Mouse (Mus musculus): ENCODE data around the gene Mpo. TPM values are rescaled to one million over a fixed set of nuclear protein-coding genes. Genes with fewer than 3 reads are reported as not detected.

Mpo gene
- polyA plus RNA-seq, 2 experiments = 142 to 360 TPM

GRCm38 (mm10) chr11:87753891-87754501 lies 39.4 kb upstream of the Mpo start:
- Histone ChIP-seq H3K4me1 (replicated peaks; ENCODE audit: control insufficient read depth in 2 of 2, insufficient read depth in 2 of 2, low read length in 1 of 2) (peaks cover 56 to 63% of the 10 kb centered on the region in 2 experiments), H3K27ac (peak overlapping the region; percentile 100), H3K4me2 (ENCODE audit: low read depth) (peak overlapping the region; percentile 93), H3K9me3 (ENCODE audit: control insufficient read depth, low read length) (no peaks in the 10 kb centered on the region), H3K9ac (replicated peaks) (peak overlapping the region; percentile 98), H3K27me3 (ENCODE audit: control insufficient read depth, insufficient read depth, low read length) (no peaks in the 10 kb centered on the region), H3K36me3 (replicated peaks; ENCODE audit: control insufficient read depth, insufficient read depth, low read depth) (peaks cover 22% of the 10 kb centered on the region), H3K4me3 (ENCODE audit: insufficient read depth in 1 of 2, low read depth in 2 of 2, low read length in 2 of 2) (peak overlapping the region; percentile 15 to 28)
- WGBS (ENCODE audit: insufficient replicate concordance) = 13% methylated on average over 5 of the region's 5 CpGs
- no peak for ATAC-seq (ENCODE audit: insufficient read depth)
- TF ChIP-seq EP300 (IDR thresholded peaks at IDR 0.05; ENCODE audit: low read depth) (peak; percentile 66), CTCF (IDR thresholded peaks at IDR 0.05; ENCODE audit: low read depth) (no peak)
- DNase-seq (ENCODE audit: low read depth in 3 of 3, low spot score in 3 of 3) = no peak

GRCm38 (mm10) chr11:87754603-87755002 lies 38.8 kb upstream of the Mpo start:
- peaks cover 22% of the 10 kb centered on the region for H3K36me3 ChIP-seq (replicated peaks; ENCODE audit: control insufficient read depth, insufficient read depth, low read depth)
- WGBS (ENCODE audit: insufficient replicate concordance) = 13% methylated on average over 5 of the region's 5 CpGs
- peak overlapping the region; percentile 93 for H3K4me2 ChIP-seq (ENCODE audit: low read depth)
- DNase-seq (ENCODE audit: low read depth in 3 of 3, low spot score in 3 of 3) (no peak), ATAC-seq (ENCODE audit: insufficient read depth) (no peak)
- no peaks in the 10 kb centered on the region for H3K9me3 ChIP-seq (ENCODE audit: control insufficient read depth, low read length)
- peak overlapping the region; percentile 100 for H3K27ac ChIP-seq
- H3K4me3 ChIP-seq (ENCODE audit: insufficient read depth in 1 of 2, low read depth in 2 of 2, low read length in 2 of 2) = peak overlapping the region; percentile 57 to 89
- TF ChIP-seq EP300 (IDR thresholded peaks at IDR 0.05; ENCODE audit: low read depth) = no peak
- no peak for TF ChIP-seq CTCF (IDR thresholded peaks at IDR 0.05; ENCODE audit: low read depth)
- H3K27me3 ChIP-seq (ENCODE audit: control insufficient read depth, insufficient read depth, low read length) = no peaks in the 10 kb centered on the region
- H3K9ac ChIP-seq (replicated peaks) = peak overlapping the region; percentile 98
- H3K4me1 ChIP-seq (replicated peaks; ENCODE audit: control insufficient read depth in 2 of 2, insufficient read depth in 2 of 2, low read length in 1 of 2) = peaks cover 52 to 58% of the 10 kb centered on the region in 2 experiments

GRCm38 (mm10) chr11:87755360-87756017 lies 37.9 kb upstream of the Mpo start:
- H3K4me1 ChIP-seq (replicated peaks; ENCODE audit: control insufficient read depth in 2 of 2, insufficient read depth in 2 of 2, low read length in 1 of 2) = peaks cover 47 to 49% of the 10 kb centered on the region in 2 experiments

GRCm38 (mm10) chr11:87756251-87756820 lies 37.0 kb upstream of the Mpo start:
- peak overlapping the region; percentile 93 for H3K4me2 ChIP-seq (ENCODE audit: low read depth)
- DNase-seq (ENCODE audit: low read depth in 3 of 3, low spot score in 3 of 3) (no peak), ATAC-seq (ENCODE audit: insufficient read depth) (peak; percentile 11)
- H3K9ac ChIP-seq (replicated peaks) = peak overlapping the region; percentile 98
- WGBS (ENCODE audit: insufficient replicate concordance) = 7% methylated on average over 15 of the region's 15 CpGs
- H3K4me3 ChIP-seq (ENCODE audit: insufficient read depth in 1 of 2, low read depth in 2 of 2, low read length in 2 of 2) = peak overlapping the region; percentile 89 to 96
- no peaks in the 10 kb centered on the region for H3K27me3 ChIP-seq (ENCODE audit: control insufficient read depth, insufficient read depth, low read length)
- H3K9me3 ChIP-seq (ENCODE audit: control insufficient read depth, low read length) = no peaks in the 10 kb centered on the region
- peaks cover 38 to 40% of the 10 kb centered on the region in 2 experiments for H3K4me1 ChIP-seq (replicated peaks; ENCODE audit: control insufficient read depth in 2 of 2, insufficient read depth in 2 of 2, low read length in 1 of 2)
- peak overlapping the region; percentile 100 for H3K27ac ChIP-seq
- TF ChIP-seq CTCF (IDR thresholded peaks at IDR 0.05; ENCODE audit: low read depth) = peak; percentile 52
- TF ChIP-seq EP300 (IDR thresholded peaks at IDR 0.05; ENCODE audit: low read depth) = peak; percentile 30
- peaks cover 22% of the 10 kb centered on the region for H3K36me3 ChIP-seq (replicated peaks; ENCODE audit: control insufficient read depth, insufficient read depth, low read depth)

More at GRCm38 (mm10) chr11:87755360-87756017, 37.9 kb upstream of the Mpo start:
- peak; percentile 66 for ATAC-seq (ENCODE audit: insufficient read depth)
- Histone ChIP-seq H3K4me3 (ENCODE audit: insufficient read depth in 1 of 2, low read depth in 2 of 2, low read length in 2 of 2) (peak overlapping the region; percentile 89 to 96), H3K27me3 (ENCODE audit: control insufficient read depth, insufficient read depth, low read length) (no peaks in the 10 kb centered on the region), H3K9me3 (ENCODE audit: control insufficient read depth, low read length) (no peaks in the 10 kb centered on the region), H3K4me2 (ENCODE audit: low read depth) (peak overlapping the region; percentile 93), H3K9ac (replicated peaks) (peak overlapping the region; percentile 98), H3K36me3 (replicated peaks; ENCODE audit: control insufficient read depth, insufficient read depth, low read depth) (peaks cover 22% of the 10 kb centered on the region), H3K27ac (peak overlapping the region; percentile 100)
- 6% methylated on average over 17 of the region's 17 CpGs for WGBS (ENCODE audit: insufficient replicate concordance)
- peak; percentile 91 to 94 (median 92) for DNase-seq (ENCODE audit: low read depth in 3 of 3, low spot score in 3 of 3)
- TF ChIP-seq EP300 (IDR thresholded peaks at IDR 0.05; ENCODE audit: low read depth) (peak; percentile 74), CTCF (IDR thresholded peaks at IDR 0.05; ENCODE audit: low read depth) (no peak)

All from liver, embryonic 14.5 days (tissue).